Mouse (Mus musculus) heart, adult 8-10 months (tissue): ENCODE data around the gene Stpg3. TPM values are rescaled to one million over a fixed set of nuclear protein-coding genes. Genes with fewer than 3 reads are reported as not detected.
"Not testable (repeated sequence)": the region's sequence is repeated elsewhere in the genome, so short reads cannot be mapped to it uniquely, and the experiment has no call there.

Experiments used
- DNase-seq: peaks from one replicate; pipeline ENCODE4 v3.0.0; 2022; ENCODE audit warnings: low spot score
- total RNA-seq, 4 experiments: library from RNA; stranded (reverse); gene quantifications; 2 replicates each; pipeline ENCODE4 v1.2.4; 2022

Gene Stpg3
- not detected for total RNA-seq

DNA sequence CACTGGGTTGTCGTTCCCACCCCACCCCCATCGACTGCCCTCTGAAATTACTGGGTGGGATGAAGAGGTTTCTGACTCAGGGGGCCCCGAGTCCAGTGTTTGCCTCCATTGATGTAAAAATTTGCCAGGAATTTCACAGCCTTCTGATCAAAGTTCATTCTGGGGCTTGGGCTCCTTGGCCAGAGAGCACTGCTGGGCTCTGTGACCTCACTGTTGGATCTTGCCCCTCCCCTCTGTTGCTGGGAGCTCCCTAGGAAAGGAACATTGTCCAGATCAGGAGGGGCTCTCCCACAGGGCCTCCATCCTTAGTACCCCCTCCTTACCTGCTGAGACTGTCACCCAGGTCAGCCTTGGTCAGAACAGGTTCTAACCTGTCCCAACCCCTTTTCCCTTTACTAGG is at the start of gene Stpg3:
TSS of gene Stpg3 (minus strand) at position 194 of the 400 bp plus-strand sequence.
- no peak for DNase-seq

- no peak for DNase-seq
Measured at GRCm38 (mm10) chr2:25263623-25264285, 49.3 kb upstream of the Stpg3 start.

- no peak for DNase-seq
Measured at GRCm38 (mm10) chr2:25262795-25263622, 48.6 kb upstream of the Stpg3 start.

DNA sequence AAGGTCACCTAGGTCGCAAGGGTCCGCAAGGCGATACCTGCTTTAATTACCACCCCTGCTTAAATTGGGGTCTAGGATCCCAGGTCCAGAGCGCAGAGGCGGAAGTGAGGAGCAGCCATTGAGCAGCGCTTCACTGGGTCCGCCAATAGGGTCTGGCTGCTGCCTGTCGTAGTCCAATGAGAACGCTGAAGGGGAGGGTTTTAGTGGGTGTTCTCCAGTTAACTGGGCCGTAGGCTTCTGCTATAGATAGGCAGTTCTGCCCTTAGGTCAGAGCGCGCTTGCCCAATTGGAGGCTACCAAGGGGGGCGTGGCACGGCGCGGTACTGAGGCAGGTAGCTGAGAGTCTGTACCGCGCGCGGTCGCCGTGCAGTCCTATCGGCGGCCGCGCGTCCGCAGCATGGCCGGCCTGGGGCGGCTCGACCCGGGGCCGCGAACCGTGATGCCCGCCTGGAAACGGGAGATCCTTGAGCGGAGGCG is 47.9 kb upstream of the Stpg3 start, which contains the start of gene Tprn:
TSS of gene Tprn (plus strand) at position 328 of the 477 bp plus-strand sequence.
- peak; percentile 97 for DNase-seq

DNA sequence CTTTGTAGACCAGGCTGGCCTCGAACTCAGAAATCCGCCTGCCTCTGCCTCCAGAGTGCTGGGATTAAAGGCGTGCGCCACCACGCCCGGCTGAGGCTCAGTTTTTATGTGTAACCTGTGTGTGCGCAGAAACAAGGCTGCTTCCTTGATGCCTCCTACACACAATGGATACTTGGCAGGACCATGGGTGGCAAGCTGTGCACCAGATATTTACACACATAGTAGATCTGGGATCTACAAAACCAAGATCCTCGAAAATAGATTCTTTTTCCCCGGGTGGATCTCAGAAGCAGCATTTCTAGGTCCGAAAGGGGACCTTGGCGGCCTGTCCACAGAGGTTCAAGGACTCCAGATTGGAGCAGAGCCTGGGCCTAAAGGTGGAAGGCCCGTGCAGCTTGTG is 47.4 kb upstream of the Stpg3 start:
- DNase-seq: no peak

DNA sequence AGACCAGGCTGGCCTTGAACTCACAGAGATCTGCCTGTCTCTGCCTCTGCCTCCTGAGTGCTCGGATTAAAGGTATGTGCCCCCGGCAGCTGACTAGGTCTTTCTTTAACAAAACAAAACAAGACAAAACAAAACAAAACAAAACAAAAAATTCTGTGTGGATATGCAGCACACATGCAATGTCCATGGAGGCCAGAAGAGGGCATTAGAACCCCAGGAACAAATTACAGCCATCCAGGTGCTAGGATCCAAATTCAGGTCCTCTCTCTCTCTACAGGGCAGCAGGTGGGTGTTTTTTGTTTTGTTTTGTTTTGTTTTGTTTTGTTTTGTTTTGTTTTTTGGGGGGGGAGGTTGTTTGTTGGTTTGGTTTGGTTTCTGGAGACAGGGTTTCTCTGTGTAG is 44.5 kb upstream of the Stpg3 start:
- no peak for DNase-seq

GRCm38 (mm10) chr2:25257250-25257649 is 42.8 kb upstream of the Stpg3 start:
- not testable (repeated sequence) for DNase-seq

DNA sequence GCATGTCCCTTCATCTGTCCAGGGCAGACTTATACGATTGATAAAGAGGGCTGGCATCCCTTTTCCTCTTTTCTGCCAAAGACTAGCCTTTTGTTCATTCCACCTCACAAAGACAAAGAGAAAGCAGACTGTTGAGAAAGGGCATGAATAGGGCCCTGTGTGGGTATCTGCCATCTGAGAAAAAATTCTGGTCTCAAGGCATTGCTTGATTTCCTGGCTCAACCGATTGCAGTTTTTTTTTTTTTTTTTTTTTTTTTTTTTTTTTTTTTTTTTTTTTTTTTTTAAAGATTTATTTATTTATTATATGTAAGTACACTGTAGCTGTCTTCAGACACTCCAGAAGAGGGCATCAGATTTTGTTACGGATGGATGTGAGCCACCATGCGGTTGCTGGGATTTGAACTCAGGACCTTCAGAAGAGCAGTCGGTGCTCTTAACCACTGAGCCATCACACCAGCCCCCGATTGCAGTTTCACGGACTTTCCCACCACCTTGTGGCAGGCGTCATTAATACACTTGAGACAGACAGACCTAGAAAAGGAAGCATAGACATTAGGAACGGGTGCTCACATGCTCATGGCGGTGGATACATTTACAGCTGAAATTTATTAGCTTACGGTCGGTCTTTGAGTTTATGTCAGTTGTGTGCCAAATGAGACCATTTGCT is 42.1 kb upstream of the Stpg3 start:
- not testable (repeated sequence) for DNase-seq

- DNase-seq: peak; percentile 89
Measured at GRCm38 (mm10) chr2:25255284-25255779, 40.9 kb upstream of the Stpg3 start, which contains the start of gene Tmem203. Gene Tmem203, plus strand, starts transcription at chr2:25255439.

DNA sequence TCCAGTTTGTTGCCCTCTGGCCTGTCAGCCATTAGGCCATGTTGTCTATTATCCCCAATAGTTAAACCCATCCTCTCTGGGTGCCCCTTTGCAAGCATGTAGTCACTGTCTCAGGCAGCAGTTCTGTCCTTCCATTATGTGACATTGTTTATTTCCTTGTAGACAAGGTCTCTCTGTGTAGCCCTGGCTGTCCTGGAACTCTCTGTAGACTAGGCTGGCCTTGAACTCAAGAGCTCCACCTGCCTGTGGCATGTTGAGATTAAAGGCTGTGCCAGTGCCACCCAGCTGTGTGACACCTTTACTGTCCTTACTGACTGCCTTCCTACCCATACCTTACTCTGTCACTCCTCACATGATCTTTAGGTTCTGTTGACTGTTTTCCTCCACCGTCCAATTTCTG is 37.9 kb upstream of the Stpg3 start:
- no peak for DNase-seq

- DNase-seq: no peak
Measured at GRCm38 (mm10) chr2:25246183-25247072, 32.0 kb upstream of the Stpg3 start, which contains the start of gene AL732309.1. Gene AL732309.1, minus strand, starts transcription at chr2:25246863.

GRCm38 (mm10) chr2:25244144-25244543 is 29.7 kb upstream of the Stpg3 start:
- no peak for DNase-seq

DNA sequence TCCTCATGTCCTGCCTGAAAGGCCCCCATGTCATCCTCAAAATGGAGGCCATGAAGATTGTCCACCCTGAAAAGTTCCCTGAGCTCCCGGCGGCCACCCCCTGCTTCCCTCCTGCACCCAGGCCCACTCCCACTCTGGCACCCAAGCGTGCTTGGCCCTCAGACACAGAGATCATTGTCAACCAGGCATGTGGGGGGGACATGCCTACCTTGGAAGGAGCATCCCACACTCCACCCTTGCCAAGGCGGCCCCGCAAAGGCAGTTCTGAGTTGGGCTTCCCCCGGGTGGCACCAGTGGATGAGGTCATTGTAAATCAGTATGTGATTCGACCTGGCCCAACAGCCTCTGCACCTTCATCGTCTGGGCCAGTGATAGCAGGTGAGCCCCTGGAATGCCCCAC is 28.9 kb upstream of the Stpg3 start:
- no peak for DNase-seq

- DNase-seq: no peak
Measured at GRCm38 (mm10) chr2:25242101-25242506, 27.7 kb upstream of the Stpg3 start, which contains the start of the genes Rnf208 and Cysrt1. Gene Rnf208, plus strand, starts transcription at chr2:25242255. Gene Cysrt1, minus strand, starts transcription at chr2:25242452.

DNA sequence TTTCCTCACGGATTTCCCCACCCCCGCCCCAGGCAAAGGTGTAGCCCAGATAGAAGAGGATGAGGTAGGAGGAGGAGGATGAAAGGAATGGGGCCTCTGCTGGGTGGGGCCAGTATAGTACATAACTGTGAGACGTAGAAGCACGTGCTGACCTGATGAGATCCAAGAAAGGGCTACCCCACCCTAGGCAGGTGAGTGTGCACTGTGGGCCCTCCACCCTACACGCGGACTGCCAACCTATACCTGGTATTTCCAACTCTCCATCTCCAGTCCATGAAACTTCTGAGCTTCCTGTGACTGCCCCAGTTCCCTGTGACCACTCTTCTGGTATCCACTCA is 27.0 kb upstream of the Stpg3 start:
- no peak for DNase-seq

- DNase-seq: peak; percentile 65
Measured at GRCm38 (mm10) chr2:25240723-25241437, 26.4 kb upstream of the Stpg3 start.

- DNase-seq: no peak
Measured at GRCm38 (mm10) chr2:25240310-25240709, 25.9 kb upstream of the Stpg3 start.

- DNase-seq: no peak
Measured at GRCm38 (mm10) chr2:25239766-25240165, 25.3 kb upstream of the Stpg3 start.

- DNase-seq: no peak
Measured at GRCm38 (mm10) chr2:25238106-25238505, 23.7 kb upstream of the Stpg3 start.

DNA sequence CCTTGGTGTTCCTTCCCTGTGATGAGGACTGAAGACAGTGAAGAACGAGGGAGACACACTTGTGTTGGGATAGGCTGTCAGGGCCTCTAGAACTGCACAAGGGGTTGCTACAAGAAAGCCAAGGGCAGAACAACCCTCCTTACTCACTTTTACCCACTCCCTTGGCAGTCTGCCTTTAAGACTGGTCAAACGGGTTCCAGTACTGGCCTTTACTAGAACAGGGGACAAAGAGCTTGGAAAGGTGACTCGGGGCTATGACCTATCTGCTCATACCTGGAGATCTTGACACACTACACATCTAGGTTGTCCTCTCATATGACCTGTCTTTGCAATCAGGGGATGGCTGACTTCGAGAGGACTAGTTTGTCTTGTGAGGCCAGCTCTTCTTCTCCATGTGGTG is 23.1 kb upstream of the Stpg3 start:
- no peak for DNase-seq
